Mouse (Mus musculus) heart, postnatal 0 days (tissue): Measurements from ENCODE around the gene Zc3hav1l. TPM values are rescaled to one million over a fixed set of nuclear protein-coding genes. Genes with fewer than 3 reads are reported as not detected.

Experiments used
- ATAC-seq: fragments of 200-750 bp; cut with Nextera tagmentation; 2 replicates; pipeline ENCODE4 v1.8.0; 2017; ENCODE audit warnings: low read depth, moderate number of reproducible peaks, moderate library complexity; ENCODE audit not compliant: insufficient read depth
- DNase-seq: peaks from one replicate; pipeline ENCODE4 v3.0.0-alpha.2; 2016; ENCODE audit warnings: low spot score
- H3K27ac ChIP-seq: fragments of 300-500 bp; sonication (generic); 2 replicates; pipeline ENCODE4 v1.5.1; 2014; ENCODE audit warnings: low read depth, mild to moderate bottlenecking
- H3K27me3 ChIP-seq: fragments of 300-500 bp; sonication (generic); 2 replicates; pipeline ENCODE4 v1.6.1; 2014; ENCODE audit warnings: low read length, mixed read lengths; ENCODE audit not compliant: control insufficient read depth, insufficient read depth
- H3K36me3 ChIP-seq: fragments of 300-500 bp; sonication (generic); replicated peaks from 2 replicates; pipeline ENCODE4 v1.6.1; 2014; ENCODE audit warnings: low read length, mixed read lengths; ENCODE audit not compliant: control insufficient read depth, insufficient read depth
- H3K4me1 ChIP-seq: fragments of 300-500 bp; sonication (generic); 2 replicates; pipeline ENCODE4 v1.6.1; 2014; ENCODE audit warnings: antibody characterized with exemption; ENCODE audit not compliant: control insufficient read depth, insufficient read depth
- H3K4me2 ChIP-seq: fragments of 300-500 bp; sonication (generic); 2 replicates; pipeline ENCODE4 v1.6.1; 2014; ENCODE audit warnings: low read depth, mild to moderate bottlenecking, low read length, moderate library complexity
- H3K4me3 ChIP-seq: fragments of 300-500 bp; sonication (generic); 2 replicates; pipeline ENCODE4 v1.5.1; 2014; ENCODE audit warnings: low read depth, low read length
- H3K9ac ChIP-seq: fragments of 300-500 bp; sonication (generic); replicated peaks from 2 replicates; pipeline ENCODE4 v1.6.1; 2014; ENCODE audit warnings: low read depth, low read length, mixed read lengths
- H3K9me3 ChIP-seq: fragments of 300-500 bp; sonication (generic); replicated peaks from 2 replicates; pipeline ENCODE4 v1.6.1; 2016; ENCODE audit warnings: low read length; ENCODE audit not compliant: control insufficient read depth
- CTCF ChIP-seq: IDR thresholded peaks from 2 replicates; pipeline ENCODE4 v1.5.1; 2016; ENCODE audit warnings: antibody characterized with exemption, control low read depth, low read depth
- EP300 ChIP-seq: IDR thresholded peaks from 2 replicates; pipeline ENCODE4 v1.6.1; 2016; ENCODE audit warnings: antibody characterized with exemption, low read depth
- WGBS: fragments of 180-500 bp; shearing (Covaris S2); extraction: QIAGEN DNeasy Blood & Tissue Kit; methylation state at CpG from one replicate; pipeline ENCODE4 v1.1.7; 2014; 5-methylcytosine and 5-hydroxymethylcytosine counted together
- polyA plus RNA-seq: library from polyadenylated mRNA; unstranded; fragments of >200 nt; fragmentation: Nextera tagmentation; extraction: Ambion mirVana; gene quantifications from 2 replicates; pipeline ENCODE4 v1.2.1, GENCODE M21; 2015
- total RNA-seq: library from RNA; depleted of rRNA; stranded (reverse); fragments of >200 nt; gene quantifications from 2 replicates; pipeline ENCODE4 v1.2.3, GENCODE M21; 2014; ENCODE audit warnings: low replicate concordance

The Zc3hav1l gene
- total and polyA plus RNA-seq, 2 experiments from 2014 or later = 2.2 to 4.7 TPM

DNA sequence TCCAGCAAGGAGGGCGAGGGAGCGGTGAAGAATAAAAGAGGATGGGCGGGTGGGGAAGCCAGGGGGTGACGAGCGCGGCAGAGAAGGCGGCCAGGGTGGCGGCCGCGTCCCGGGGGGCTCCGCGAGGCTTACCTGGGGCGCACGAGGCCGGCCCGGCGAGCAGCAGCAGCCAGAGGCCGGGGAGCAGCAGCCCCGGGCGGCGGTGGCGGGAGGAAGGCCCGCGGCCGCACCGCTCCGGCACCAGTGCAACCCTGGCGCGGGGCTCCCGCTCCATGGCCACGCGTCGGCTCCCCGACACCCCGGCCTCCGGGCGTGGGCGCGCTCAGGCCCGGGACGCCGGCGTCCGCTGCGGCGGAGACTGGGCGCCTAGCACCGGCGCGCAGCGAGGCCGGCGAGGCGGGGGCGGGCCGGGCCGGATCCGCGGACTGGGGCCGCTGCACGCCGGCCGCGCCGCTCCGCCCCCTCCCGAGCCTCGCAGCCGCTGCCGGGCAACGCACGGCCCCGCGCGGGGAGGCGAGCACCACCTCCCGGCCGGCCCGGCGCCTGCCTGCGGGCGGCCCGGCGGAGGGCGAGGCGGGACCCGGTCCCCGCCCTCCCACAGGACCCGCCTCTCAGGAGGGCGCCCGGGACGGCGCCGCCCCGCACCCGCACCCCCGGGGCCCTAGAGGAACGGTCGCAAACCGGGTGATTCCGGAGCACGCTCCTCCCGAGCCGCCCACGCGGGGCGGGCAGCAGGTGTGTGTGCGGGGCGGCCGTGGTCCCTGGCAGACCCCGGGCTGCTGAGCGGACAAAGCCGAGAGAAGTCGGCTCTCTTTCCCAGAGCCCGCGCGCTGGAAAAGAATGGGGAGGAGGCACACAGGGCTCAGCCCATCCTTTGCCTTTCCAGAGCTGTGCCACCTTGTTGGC, 45.1 kb downstream of the Zc3hav1l start, which contains the start of gene D630045J12Rik:
Gene D630045J12Rik, minus strand, starts transcription at position 274 of the 906 bp plus-strand sequence.
- peak within 1 kb of the TSS; percentile 72 for H3K9ac ChIP-seq
- TF ChIP-seq CTCF = peak; percentile 21; the same call in 1 of the 2 replicates
- no peak for TF ChIP-seq EP300
- no peaks in the 10 kb centered on the region for H3K36me3 ChIP-seq
- WGBS = under 1% methylated on average over 77 of the region's 118 CpGs
- H3K27me3 ChIP-seq = no peaks in the 10 kb centered on the region
- H3K27ac ChIP-seq = 0 out of 2 replicates have a peak within 1 kb of the TSS, but pooled peaks have one; percentile 11
- H3K4me2 ChIP-seq = peak within 1 kb of the TSS; percentile 100
- H3K4me1 ChIP-seq = no peaks in the 10 kb centered on the region
- DNase-seq (peak; percentile 68), ATAC-seq (peak; percentile 97)
- no peaks in the 10 kb centered on the region for H3K9me3 ChIP-seq
- peak within 1 kb of the TSS; percentile 86 for H3K4me3 ChIP-seq

DNA sequence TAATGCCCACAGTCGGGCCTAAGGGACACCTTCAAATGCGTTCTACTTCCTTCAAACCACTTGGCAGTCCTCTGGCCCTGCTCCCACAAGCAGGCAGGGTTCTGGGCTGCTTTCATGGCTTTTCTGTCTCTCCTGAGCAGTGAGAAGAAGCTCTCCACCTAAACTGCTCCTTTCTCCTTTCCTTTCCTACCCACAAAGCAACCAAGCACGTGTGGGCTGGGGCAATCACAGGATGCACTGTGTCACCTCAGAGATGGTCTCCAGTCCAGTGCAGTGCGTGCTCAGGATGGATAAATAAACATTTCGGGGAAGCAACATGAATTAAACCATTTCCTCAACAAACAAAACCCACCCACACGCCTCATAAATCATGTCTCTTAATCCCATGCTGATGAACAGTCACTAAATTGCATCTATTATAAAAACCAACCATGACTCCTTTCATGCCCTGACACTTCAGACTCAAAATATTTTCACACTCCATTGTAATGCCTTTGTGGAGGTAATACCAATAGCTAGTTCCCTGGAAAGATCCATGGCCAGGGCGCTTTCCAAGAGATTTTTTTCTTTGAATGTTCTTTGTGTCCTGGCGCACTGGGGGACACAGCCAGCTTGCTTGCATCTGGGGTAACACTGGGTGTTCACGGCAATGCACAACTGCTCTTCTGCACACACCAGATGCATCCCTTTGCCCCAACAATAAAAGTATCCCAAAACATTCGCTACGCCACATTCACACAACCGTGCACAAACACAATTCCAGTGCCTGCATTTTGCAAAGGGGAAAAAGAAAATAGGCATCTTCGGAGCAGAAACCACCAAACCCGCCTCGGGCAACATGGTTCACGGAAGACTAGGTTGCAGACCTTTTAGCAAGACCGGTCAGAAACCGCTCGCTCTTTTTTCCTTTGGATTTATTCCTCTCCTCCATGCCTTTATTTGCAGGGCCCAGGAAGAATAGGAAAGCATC, 46.0 kb downstream of the Zc3hav1l start:
- H3K9ac ChIP-seq = peak overlapping the region; percentile 72
- H3K4me2 ChIP-seq = peak overlapping the region; percentile 100
- DNase-seq (no peak), ATAC-seq (no peak)
- no peak overlapping the region for H3K27ac ChIP-seq
- no peaks in the 10 kb centered on the region for H3K27me3 ChIP-seq
- H3K9me3 ChIP-seq = no peaks in the 10 kb centered on the region
- H3K36me3 ChIP-seq = no peaks in the 10 kb centered on the region
- TF ChIP-seq CTCF (no peak), EP300 (no peak)
- 25% methylated on average over 19 of the region's 19 CpGs for WGBS
- no peaks in the 10 kb centered on the region for H3K4me1 ChIP-seq
- peak overlapping the region; percentile 86 for H3K4me3 ChIP-seq

DNA sequence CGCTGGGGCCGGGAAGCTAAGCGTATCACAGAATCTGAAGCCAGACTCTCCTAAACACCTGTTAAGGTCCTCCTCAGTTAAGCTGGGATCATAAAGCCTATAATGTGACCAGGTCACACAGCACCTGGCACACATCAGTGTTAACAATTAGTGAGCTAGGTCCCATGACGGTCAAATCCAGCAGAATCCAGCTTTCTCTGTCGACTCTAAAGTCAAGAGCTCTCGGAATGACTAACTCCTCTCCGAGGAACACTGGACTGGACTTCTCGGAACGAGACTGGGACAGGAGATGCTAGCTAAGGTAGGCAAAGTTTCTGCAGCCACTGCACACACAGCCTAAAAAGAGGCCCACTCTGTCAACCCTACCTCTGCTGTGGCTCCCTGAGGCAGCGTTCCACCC, 46.9 kb downstream of the Zc3hav1l start:
- Histone ChIP-seq H3K27me3 (no peaks in the 10 kb centered on the region), H3K36me3 (no peaks in the 10 kb centered on the region), H3K4me3 (no peak overlapping the region), H3K9me3 (no peaks in the 10 kb centered on the region), H3K27ac (no peak overlapping the region), H3K4me2 (no peak overlapping the region), H3K9ac (no peak overlapping the region), H3K4me1 (no peaks in the 10 kb centered on the region)
- TF ChIP-seq CTCF = no peak
- no peak for TF ChIP-seq EP300
- 88% methylated on average over 10 of the region's 10 CpGs for WGBS
- ATAC-seq = no peak
- DNase-seq = no peak

DNA sequence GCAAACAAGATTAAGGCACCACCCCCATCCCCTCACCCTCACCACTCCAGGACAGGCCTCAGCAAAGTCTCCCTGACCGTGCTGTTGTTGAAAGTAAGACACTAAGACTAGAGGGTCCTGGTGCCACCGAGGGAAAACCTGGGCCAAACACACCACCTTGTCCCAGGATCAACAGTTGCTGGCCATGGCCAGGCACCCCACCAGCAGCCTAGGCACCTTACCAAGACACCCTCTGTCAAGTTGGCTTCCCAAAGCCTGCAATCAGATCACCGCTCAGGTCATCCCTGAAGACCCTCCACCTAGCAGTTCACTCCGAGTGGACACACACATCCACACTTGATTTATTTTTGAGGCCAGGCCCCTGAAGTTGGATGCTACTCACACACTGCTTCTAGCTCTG, 47.6 kb downstream of the Zc3hav1l start:
- Histone ChIP-seq H3K9ac (no peak overlapping the region), H3K4me3 (no peak overlapping the region), H3K27me3 (no peaks in the 10 kb centered on the region), H3K36me3 (no peaks in the 10 kb centered on the region), H3K27ac (no peak overlapping the region), H3K4me1 (no peaks in the 10 kb centered on the region), H3K4me2 (no peak overlapping the region), H3K9me3 (no peaks in the 10 kb centered on the region)
- WGBS = 71% methylated on average over 4 of the region's 4 CpGs
- ATAC-seq (no peak), DNase-seq (no peak)
- TF ChIP-seq CTCF (no peak), EP300 (no peak)

DNA sequence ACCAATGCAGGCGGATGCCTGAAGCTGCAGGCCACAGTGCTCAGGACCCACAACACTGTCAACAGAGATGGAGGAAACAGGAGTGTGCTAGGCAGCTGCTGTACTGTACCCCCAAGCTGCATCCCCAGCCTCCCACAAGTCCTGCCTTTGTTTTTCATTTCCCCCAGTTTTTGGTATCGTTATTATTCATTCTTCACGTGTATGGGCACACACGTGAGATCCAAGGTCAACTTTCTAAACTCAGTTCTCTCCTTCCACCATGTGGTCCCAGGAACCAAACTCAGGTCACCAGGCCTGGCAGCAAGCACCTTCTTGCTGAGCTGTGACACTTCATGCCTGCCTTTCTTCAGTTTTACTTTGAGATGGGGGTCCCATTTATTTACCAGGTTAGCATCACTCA, 51.7 kb downstream of the Zc3hav1l start:
- Histone ChIP-seq H3K9ac (no peak overlapping the region), H3K4me2 (no peak overlapping the region), H3K27ac (no peak overlapping the region), H3K36me3 (no peaks in the 10 kb centered on the region), H3K27me3 (no peaks in the 10 kb centered on the region), H3K9me3 (no peaks in the 10 kb centered on the region), H3K4me1 (no peaks in the 10 kb centered on the region), H3K4me3 (no peak overlapping the region)
- ATAC-seq (no peak), DNase-seq (no peak)
- TF ChIP-seq EP300 (no peak), CTCF (no peak)
- 75% methylated on average over 4 of the region's 4 CpGs for WGBS
